Mouse (Mus musculus): ENCODE results near the gene Ifnar1. TPM values are rescaled to one million over a fixed set of nuclear protein-coding genes. Genes with fewer than 3 reads are reported as not detected.
A peak's percentile ranks its signal among the peaks of the same experiment; 100 is the strongest.

Gene Ifnar1
- polyA plus RNA-seq, 1 experiment from 2014 or later, result 47.1 TPM

- DNase-seq (ENCODE audit: low spot score), result no peak
- Histone ChIP-seq H3K4me1 (replicated peaks; ENCODE audit: control insufficient read depth, insufficient read depth, low read length) (no peaks in the 10 kb centered on the region), H3K27me3 (ENCODE audit: control insufficient read depth, insufficient read depth, low read length) (no peaks in the 10 kb centered on the region), H3K36me3 (replicated peaks; ENCODE audit: control insufficient read depth, insufficient read depth) (no peaks in the 10 kb centered on the region), H3K4me2 (replicated peaks) (no peak overlapping the region), H3K4me3 (replicated peaks; ENCODE audit: low read length) (no peak overlapping the region), H3K9me3 (ENCODE audit: control insufficient read depth, low read length) (no peaks in the 10 kb centered on the region), H3K27ac (0 out of 2 replicates have a peak overlapping the region, but pooled peaks have one; percentile 2), H3K9ac (no peak overlapping the region)
- no peak for ATAC-seq (ENCODE audit: low FRiP score)
- WGBS, result 84% methylated on average over 6 of the region's 6 CpGs
These were observed 53.0 kb downstream of the Ifnar1 start for GRCm38 (mm10) chr16:91538051-91538450.

GRCm38 (mm10) chr16:91538513-91538912, 53.5 kb downstream of the Ifnar1 start:
- H3K27me3 ChIP-seq (ENCODE audit: control insufficient read depth, insufficient read depth, low read length), result no peaks in the 10 kb centered on the region
- H3K27ac ChIP-seq, result 0 out of 2 replicates have a peak overlapping the region, but pooled peaks have one; percentile 2
- H3K36me3 ChIP-seq (replicated peaks; ENCODE audit: control insufficient read depth, insufficient read depth), result no peaks in the 10 kb centered on the region
- no peak overlapping the region for H3K4me3 ChIP-seq (replicated peaks; ENCODE audit: low read length)
- ATAC-seq (ENCODE audit: low FRiP score) (no peak), DNase-seq (ENCODE audit: low spot score) (no peak)
- WGBS, result 72% methylated on average over 9 of the region's 9 CpGs
- H3K4me1 ChIP-seq (replicated peaks; ENCODE audit: control insufficient read depth, insufficient read depth, low read length), result no peaks in the 10 kb centered on the region
- no peak overlapping the region for H3K4me2 ChIP-seq (replicated peaks)
- no peaks in the 10 kb centered on the region for H3K9me3 ChIP-seq (ENCODE audit: control insufficient read depth, low read length)
- no peak overlapping the region for H3K9ac ChIP-seq

- 0 out of 2 replicates have a peak overlapping the region, but pooled peaks have one; percentile 39 for H3K9ac ChIP-seq
- no peaks in the 10 kb centered on the region for H3K27me3 ChIP-seq (ENCODE audit: control insufficient read depth, insufficient read depth, low read length)
- 41% methylated on average over 10 of the region's 10 CpGs for WGBS
- H3K36me3 ChIP-seq (replicated peaks; ENCODE audit: control insufficient read depth, insufficient read depth), result no peaks in the 10 kb centered on the region
- DNase-seq (ENCODE audit: low spot score) (peak; percentile 31), ATAC-seq (ENCODE audit: low FRiP score) (no peak; the same call in 1 of the 2 replicates)
- no peak overlapping the region for H3K27ac ChIP-seq
- H3K9me3 ChIP-seq (ENCODE audit: control insufficient read depth, low read length), result no peaks in the 10 kb centered on the region
- H3K4me3 ChIP-seq (replicated peaks; ENCODE audit: low read length), result 0 out of 2 replicates have a peak overlapping the region, but pooled peaks have one; percentile 11
- no peaks in the 10 kb centered on the region for H3K4me1 ChIP-seq (replicated peaks; ENCODE audit: control insufficient read depth, insufficient read depth, low read length)
- peak overlapping the region; percentile 39 for H3K4me2 ChIP-seq (replicated peaks)
These were observed 56.6 kb downstream of the Ifnar1 start for GRCm38 (mm10) chr16:91541573-91542081.

GRCm38 (mm10) chr16:91543619-91544018, 58.6 kb downstream of the Ifnar1 start:
- no peak overlapping the region for H3K4me3 ChIP-seq (replicated peaks; ENCODE audit: low read length)
- 91% methylated on average over 1 of the region's 1 CpGs for WGBS
- no peaks in the 10 kb centered on the region for H3K36me3 ChIP-seq (replicated peaks; ENCODE audit: control insufficient read depth, insufficient read depth)
- no peak overlapping the region for H3K4me2 ChIP-seq (replicated peaks)
- H3K27me3 ChIP-seq (ENCODE audit: control insufficient read depth, insufficient read depth, low read length), result no peaks in the 10 kb centered on the region
- DNase-seq (ENCODE audit: low spot score), result no peak
- H3K27ac ChIP-seq, result no peak overlapping the region
- ATAC-seq (ENCODE audit: low FRiP score), result no peak
- no peaks in the 10 kb centered on the region for H3K9me3 ChIP-seq (ENCODE audit: control insufficient read depth, low read length)
- peaks cover 12% of the 10 kb centered on the region for H3K4me1 ChIP-seq (replicated peaks; ENCODE audit: control insufficient read depth, insufficient read depth, low read length)
- H3K9ac ChIP-seq, result no peak overlapping the region

- ATAC-seq (ENCODE audit: low FRiP score) (no peak), DNase-seq (ENCODE audit: low spot score) (no peak)
- Histone ChIP-seq H3K4me3 (replicated peaks; ENCODE audit: low read length) (no peak overlapping the region), H3K9ac (no peak overlapping the region), H3K4me1 (replicated peaks; ENCODE audit: control insufficient read depth, insufficient read depth, low read length) (peaks cover 24% of the 10 kb centered on the region), H3K4me2 (replicated peaks) (no peak overlapping the region), H3K27ac (no peak overlapping the region), H3K9me3 (ENCODE audit: control insufficient read depth, low read length) (no peaks in the 10 kb centered on the region), H3K27me3 (ENCODE audit: control insufficient read depth, insufficient read depth, low read length) (no peaks in the 10 kb centered on the region), H3K36me3 (replicated peaks; ENCODE audit: control insufficient read depth, insufficient read depth) (no peaks in the 10 kb centered on the region)
- 74% methylated on average over 10 of the region's 10 CpGs for WGBS
These were observed 60.7 kb downstream of the Ifnar1 start for GRCm38 (mm10) chr16:91545597-91546281.

GRCm38 (mm10) chr16:91546391-91546835, 61.4 kb downstream of the Ifnar1 start:
- DNase-seq (ENCODE audit: low spot score) (no peak), ATAC-seq (ENCODE audit: low FRiP score) (peak; percentile 28)
- H3K4me3 ChIP-seq (replicated peaks; ENCODE audit: low read length), result peak overlapping the region; percentile 98
- H3K9me3 ChIP-seq (ENCODE audit: control insufficient read depth, low read length), result no peaks in the 10 kb centered on the region
- peak overlapping the region; percentile 77; the same call in 1 of the 2 replicates for H3K27ac ChIP-seq
- H3K4me2 ChIP-seq (replicated peaks), result peak overlapping the region; percentile 90
- H3K9ac ChIP-seq, result peak overlapping the region; percentile 97
- peaks cover 24% of the 10 kb centered on the region for H3K4me1 ChIP-seq (replicated peaks; ENCODE audit: control insufficient read depth, insufficient read depth, low read length)
- 16% methylated on average over 14 of the region's 14 CpGs for WGBS
- H3K36me3 ChIP-seq (replicated peaks; ENCODE audit: control insufficient read depth, insufficient read depth), result no peaks in the 10 kb centered on the region
- H3K27me3 ChIP-seq (ENCODE audit: control insufficient read depth, insufficient read depth, low read length), result no peaks in the 10 kb centered on the region

GRCm38 (mm10) chr16:91546836-91547741, 62.1 kb downstream of the Ifnar1 start, which contains the start of gene Ifngr2:
TSS of gene Ifngr2 (plus strand) at chr16:91547072.
- Histone ChIP-seq H3K9ac (peak within 1 kb of the TSS; percentile 97), H3K4me3 (replicated peaks; ENCODE audit: low read length) (peak within 1 kb of the TSS; percentile 98), H3K9me3 (ENCODE audit: control insufficient read depth, low read length) (no peaks in the 10 kb centered on the region), H3K27ac (peak within 1 kb of the TSS; percentile 77; the same call in 1 of the 2 replicates), H3K4me1 (replicated peaks; ENCODE audit: control insufficient read depth, insufficient read depth, low read length) (peaks cover 27% of the 10 kb centered on the region), H3K36me3 (replicated peaks; ENCODE audit: control insufficient read depth, insufficient read depth) (no peaks in the 10 kb centered on the region), H3K4me2 (replicated peaks) (peak within 1 kb of the TSS; percentile 90), H3K27me3 (ENCODE audit: control insufficient read depth, insufficient read depth, low read length) (no peaks in the 10 kb centered on the region)
- ATAC-seq (ENCODE audit: low FRiP score) (peak; percentile 87), DNase-seq (ENCODE audit: low spot score) (peak; percentile 42)
- WGBS, result under 1% methylated on average over 45 of the region's 74 CpGs

GRCm38 (mm10) chr16:91547974-91548373, 62.9 kb downstream of the Ifnar1 start:
- no peaks in the 10 kb centered on the region for H3K27me3 ChIP-seq (ENCODE audit: control insufficient read depth, insufficient read depth, low read length)
- peak overlapping the region; percentile 97 for H3K9ac ChIP-seq
- DNase-seq (ENCODE audit: low spot score) (no peak), ATAC-seq (ENCODE audit: low FRiP score) (no peak)
- H3K4me2 ChIP-seq (replicated peaks), result peak overlapping the region; percentile 90
- 60% methylated on average over 5 of the region's 5 CpGs for whole genome bisulfite sequencing
- H3K36me3 ChIP-seq (replicated peaks; ENCODE audit: control insufficient read depth, insufficient read depth), result no peaks in the 10 kb centered on the region
- no peaks in the 10 kb centered on the region for H3K9me3 ChIP-seq (ENCODE audit: control insufficient read depth, low read length)
- H3K27ac ChIP-seq, result no peak overlapping the region
- peaks cover 28% of the 10 kb centered on the region for H3K4me1 ChIP-seq (replicated peaks; ENCODE audit: control insufficient read depth, insufficient read depth, low read length)
- H3K4me3 ChIP-seq (replicated peaks; ENCODE audit: low read length), result peak overlapping the region; percentile 98

- Histone ChIP-seq H3K27me3 (ENCODE audit: control insufficient read depth, insufficient read depth, low read length) (no peaks in the 10 kb centered on the region), H3K27ac (no peak overlapping the region), H3K4me3 (replicated peaks; ENCODE audit: low read length) (peak overlapping the region; percentile 98), H3K4me2 (replicated peaks) (peak overlapping the region; percentile 90), H3K9me3 (ENCODE audit: control insufficient read depth, low read length) (no peaks in the 10 kb centered on the region), H3K36me3 (replicated peaks; ENCODE audit: control insufficient read depth, insufficient read depth) (no peaks in the 10 kb centered on the region), H3K4me1 (replicated peaks; ENCODE audit: control insufficient read depth, insufficient read depth, low read length) (peaks cover 31% of the 10 kb centered on the region), H3K9ac (peak overlapping the region; percentile 97; the same call in 1 of the 2 replicates)
- DNase-seq (ENCODE audit: low spot score), result no peak
- no peak for ATAC-seq (ENCODE audit: low FRiP score)
- WGBS, result 32% methylated on average over 5 of the region's 5 CpGs
These were observed 63.5 kb downstream of the Ifnar1 start for GRCm38 (mm10) chr16:91548586-91548985.
